Mouse (Mus musculus) common myeloid progenitor, adult 5-6 weeks (primary cell): ENCODE results near the gene Grin2d. TPM values are rescaled to one million over a fixed set of nuclear protein-coding genes. Genes with fewer than 3 reads are reported as not detected.
A peak's percentile ranks its signal among the peaks of the same experiment; 100 is the strongest.
"Not testable (repeated sequence)": the region's sequence is repeated elsewhere in the genome, so short reads cannot be mapped to it uniquely, and the experiment has no call there.

Source experiments
- ATAC-seq: replicated peaks from 2 replicates; pipeline ENCODE4 v1.8.0; 2016; ENCODE audit warnings: low read depth, mild to moderate bottlenecking, moderate TSS enrichment, inconsistent platforms; ENCODE audit not compliant: poor library complexity, severe bottlenecking
- total RNA-seq: library from RNA; stranded (forward); fragments of 200-1000, 187-1606 nt; gene quantifications from 2 replicates; pipeline ENCODE4 v1.2.3, GENCODE M21; 2017

Grin2d gene
- 0.23 TPM in 1 of 2 replicates, not detected in the other for total RNA-seq

DNA sequence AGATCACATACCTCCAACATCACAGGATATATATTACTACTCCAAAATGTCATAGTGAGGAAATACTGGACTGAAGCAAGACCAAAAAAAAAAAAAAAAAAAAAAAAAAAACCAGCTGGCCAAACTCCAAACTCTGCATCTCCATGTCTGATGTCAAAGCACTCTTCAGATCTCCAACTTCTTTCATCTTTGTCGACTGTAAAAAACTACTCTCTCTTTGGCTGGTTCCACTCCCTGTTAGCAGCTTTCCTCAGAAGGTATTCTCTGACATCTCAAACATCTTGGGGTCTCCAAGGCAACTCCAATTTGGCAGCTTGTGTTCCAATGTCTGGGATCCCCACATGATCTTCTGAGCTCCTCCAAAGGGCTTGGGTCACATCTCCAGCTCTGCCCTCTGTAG is at the start of gene Grin2d:
TSS of gene Grin2d (minus strand) at position 101 of the 400 bp plus-strand sequence.
- ATAC-seq: not testable (repeated sequence)

DNA sequence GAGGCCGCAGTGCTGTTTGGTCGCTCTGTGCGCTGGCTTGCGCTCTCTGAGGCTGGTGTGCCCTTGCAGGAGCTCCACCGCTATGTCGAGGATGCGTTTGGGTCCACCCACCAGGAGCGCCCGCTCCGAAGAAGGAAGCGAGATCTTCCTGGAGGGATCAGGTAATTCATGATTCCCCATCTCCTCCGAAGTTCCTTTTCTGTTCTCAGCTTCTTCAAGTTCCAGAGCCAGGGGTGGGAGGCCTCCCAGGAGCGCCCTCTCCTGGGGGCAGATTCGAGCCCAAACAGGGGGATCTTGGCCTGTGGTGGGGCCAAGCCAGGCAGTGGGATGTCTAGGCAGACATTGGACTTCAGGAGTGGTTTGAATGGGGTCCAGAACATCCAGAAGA is 46.2 kb upstream of the Grin2d start:
- no peak for ATAC-seq

DNA sequence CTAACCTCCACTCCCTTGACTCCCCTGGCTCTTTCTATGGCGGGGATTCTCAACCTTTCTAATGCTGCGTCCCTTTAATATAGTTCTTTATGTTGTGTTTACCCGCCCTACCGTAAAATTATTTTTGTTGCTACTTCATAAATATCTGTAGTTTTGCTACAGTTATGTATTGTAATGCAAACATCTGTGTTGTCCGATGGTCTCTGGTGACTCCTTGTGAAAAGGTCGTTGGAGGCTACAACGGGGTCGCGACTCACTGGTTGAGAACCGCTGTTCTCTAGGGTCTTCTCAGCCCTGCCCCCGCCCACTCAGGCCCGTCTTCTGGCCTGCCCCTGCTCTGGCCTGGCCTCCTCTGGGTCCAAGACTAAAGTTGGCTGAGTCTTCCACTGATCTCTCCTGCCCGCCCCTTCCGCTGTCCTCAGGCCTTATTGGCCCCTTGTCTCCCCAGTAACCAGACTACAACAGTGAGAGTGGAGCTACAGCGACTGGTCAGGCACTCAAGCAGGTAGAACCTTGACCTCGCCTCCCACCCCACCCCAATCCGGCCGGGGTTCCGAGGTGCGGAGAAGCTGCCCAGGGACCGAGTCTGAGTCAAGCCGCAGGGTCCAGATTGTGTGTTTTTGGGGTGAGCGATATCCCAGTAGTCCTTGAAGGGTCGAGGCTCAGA is 45.7 kb upstream of the Grin2d start, which contains the start of gene Ccdc114:
TSS of gene Ccdc114 (plus strand) at position 311 of the 667 bp plus-strand sequence.
- peak; percentile 31 for ATAC-seq

DNA sequence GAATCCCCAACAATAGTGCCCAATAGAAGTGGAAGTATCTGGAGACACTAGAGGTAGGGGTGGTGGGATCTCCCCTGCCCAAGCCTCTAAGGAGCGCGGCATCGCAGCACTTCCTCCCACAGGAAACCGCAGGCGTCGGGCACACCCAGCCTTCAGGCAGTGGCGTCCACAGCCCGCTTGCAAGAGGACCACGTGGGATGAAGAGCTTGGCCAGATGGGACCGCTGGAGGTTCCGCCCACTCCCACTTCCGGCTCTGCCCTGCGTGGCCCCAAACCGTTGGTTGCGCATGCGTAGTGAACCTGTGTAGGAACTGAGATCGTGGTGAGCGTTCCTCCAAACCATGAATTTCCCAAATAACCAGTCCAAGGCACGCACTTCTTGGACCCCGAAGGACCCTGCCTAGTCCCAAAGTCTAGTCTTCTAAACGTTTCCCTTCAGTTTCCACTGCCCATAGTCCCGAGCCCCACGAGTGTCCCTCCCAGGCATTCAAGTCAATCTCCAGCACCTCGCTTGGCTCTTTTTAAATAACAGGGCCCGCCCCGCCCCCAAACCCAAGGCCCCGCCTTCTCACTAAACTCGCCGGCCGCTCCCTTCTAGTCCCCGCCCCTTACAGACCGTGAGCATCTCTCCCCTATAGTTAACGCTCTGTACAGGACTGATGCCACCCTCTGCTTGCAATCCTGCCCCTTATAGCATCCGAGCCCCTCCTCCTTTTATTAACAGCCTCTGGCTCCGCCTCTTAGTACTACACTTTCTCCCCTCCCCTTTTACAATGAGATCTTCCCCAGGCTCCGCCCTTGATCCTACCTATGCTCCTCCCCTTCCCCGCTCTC is 45.0 kb upstream of the Grin2d start:
- peak; percentile 62 for ATAC-seq

DNA sequence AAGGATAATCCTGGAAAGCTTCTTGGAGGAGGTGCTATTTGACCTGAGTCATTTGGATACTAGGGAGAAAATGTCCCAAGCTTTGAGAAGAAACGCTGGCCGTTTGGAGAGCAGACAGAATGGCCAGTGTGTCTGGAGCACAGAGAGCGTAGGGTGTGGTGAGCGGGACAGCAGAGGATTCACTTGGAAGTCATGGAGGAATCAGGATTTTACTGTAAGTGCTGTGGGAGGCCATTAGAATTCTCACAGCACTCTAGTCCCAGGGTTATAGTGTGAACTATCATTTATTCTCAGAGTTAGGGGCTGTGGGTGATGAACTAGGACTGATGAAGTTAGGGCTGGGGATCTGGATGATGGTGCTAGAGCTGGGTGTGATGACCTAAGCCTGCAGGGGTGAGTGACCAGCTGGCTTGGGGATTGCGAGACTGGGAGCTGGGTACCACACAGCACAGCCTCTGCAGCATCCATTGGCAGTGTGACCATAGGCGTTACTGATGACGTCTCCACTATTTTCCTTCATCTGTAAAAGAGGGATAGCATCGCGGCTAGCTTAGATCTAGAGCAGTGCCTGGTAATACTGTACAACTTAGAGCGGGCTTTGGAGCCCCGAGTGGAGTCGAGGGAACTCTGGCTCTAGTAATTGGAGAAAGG is 43.9 kb upstream of the Grin2d start:
- ATAC-seq: no peak

DNA sequence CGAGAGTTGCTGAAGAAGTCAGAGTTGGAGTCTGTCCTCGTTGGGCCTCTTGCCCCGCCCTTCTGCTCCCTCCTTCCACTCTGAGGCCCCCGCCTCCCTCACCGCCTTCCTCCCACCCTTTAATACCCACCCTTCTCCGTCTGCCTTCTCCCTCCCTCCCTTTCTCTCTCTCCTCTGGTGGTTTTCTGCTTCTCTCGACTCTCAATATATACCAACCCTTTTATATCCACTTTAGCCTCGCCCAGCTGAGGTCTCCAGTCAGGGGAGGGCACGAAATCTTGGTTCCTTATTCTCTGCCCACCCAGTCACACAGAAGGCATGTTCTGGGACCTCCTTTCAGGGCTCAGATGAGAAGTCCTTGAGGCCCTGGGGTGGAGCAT is 43.1 kb upstream of the Grin2d start, which contains the start of gene Emp3:
TSS of gene Emp3 (minus strand) at position 163 of the 380 bp plus-strand sequence.
- peak; percentile 20 for ATAC-seq

DNA sequence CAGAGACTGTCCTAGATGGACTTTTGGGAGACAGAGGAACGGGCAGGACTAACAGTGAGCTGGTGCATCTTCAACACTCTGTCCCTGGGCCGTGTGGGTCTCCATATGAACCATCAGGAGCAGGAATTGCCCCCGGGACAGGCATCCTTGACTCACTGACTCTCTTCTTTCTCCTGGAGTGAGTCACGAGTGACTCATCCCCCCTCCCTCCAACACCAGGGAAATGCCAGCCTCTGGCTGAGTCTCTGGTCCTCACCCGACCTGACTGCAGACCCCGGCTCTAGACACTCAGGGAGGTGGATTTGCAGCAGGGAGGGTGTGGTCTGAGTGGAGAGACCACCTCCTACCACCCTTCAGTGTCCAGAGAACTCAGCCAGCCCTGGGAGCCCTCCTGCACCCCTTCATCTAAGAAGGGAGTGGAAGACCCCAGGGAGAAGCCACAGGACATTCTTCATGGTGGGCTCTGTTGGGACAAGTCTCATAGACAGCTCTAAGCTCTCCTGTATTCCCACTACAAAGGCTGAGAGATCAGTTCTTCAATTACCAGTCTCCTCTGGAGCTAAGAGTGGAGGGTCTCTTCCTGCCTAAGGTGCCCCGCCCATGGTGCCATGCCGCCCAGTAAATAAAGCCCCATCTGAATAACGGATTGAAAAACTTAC is 42.5 kb upstream of the Grin2d start:
- no peak for ATAC-seq

DNA sequence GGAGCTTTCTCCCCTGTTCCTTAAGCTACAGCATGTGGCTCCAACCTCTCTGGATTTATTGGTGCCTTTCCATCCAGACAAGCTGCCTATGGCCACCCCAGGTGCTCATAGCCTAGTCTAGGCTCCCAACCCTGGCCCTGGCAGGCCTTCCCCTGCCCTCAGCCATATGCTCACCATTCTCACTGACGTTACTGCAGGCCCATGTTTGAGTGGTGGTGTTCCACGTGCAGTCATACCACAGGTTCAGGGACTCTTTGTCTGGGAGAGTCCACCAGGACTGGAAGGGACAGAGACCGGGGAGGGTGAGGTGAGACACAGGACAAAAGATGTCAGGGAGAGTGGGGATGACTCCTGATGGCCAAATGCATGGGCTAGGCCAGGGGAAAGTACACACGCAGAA is 41.6 kb upstream of the Grin2d start:
- no peak for ATAC-seq

DNA sequence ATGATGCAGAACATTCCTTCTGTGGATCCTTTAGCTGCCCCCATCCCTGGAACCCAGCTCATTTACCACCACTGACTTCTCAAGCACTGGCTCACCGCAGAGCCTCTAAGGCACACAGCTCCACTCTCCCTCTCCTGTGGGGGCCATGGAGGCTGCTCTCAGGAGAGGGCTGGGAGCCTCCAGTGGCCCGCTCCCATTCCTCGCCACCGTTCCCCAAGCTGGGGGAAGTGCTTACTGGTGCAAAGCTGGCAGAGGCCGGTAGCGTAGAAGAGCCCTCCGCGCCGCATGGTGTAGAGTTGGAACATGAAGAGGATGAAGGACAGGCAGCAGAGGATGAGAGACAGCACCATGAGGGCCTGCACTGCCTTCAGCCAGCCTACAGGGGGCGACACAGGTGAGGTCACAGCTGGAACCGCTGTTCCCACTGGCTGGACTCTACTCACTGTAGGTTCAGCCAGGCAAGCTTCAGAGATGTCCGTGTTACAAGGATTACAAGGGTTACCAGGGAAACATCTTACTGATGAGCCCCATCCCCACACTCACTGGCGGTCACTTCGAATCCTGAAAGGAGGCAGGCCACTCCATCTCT is 41.0 kb upstream of the Grin2d start:
- no peak for ATAC-seq

DNA sequence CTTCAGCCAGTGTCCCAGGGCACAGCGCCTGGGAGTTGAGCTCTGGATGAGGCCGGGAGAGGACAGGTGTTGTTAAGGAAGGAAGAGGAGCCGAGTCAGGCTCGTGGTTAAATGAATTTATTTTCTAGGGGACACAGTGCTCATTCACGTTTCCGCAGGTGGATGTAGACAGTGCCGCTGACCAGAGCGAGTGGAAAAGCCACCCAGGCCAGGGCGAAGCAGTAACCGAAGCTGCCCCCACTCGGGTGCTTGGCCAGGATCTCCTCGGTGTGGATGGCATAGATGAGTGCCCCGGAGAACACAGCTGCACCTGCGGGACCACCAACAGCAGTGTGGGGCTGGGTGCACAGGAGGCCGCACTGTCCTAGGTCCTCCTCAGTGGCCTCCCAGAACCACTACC is 39.7 kb upstream of the Grin2d start:
- ATAC-seq: no peak

DNA sequence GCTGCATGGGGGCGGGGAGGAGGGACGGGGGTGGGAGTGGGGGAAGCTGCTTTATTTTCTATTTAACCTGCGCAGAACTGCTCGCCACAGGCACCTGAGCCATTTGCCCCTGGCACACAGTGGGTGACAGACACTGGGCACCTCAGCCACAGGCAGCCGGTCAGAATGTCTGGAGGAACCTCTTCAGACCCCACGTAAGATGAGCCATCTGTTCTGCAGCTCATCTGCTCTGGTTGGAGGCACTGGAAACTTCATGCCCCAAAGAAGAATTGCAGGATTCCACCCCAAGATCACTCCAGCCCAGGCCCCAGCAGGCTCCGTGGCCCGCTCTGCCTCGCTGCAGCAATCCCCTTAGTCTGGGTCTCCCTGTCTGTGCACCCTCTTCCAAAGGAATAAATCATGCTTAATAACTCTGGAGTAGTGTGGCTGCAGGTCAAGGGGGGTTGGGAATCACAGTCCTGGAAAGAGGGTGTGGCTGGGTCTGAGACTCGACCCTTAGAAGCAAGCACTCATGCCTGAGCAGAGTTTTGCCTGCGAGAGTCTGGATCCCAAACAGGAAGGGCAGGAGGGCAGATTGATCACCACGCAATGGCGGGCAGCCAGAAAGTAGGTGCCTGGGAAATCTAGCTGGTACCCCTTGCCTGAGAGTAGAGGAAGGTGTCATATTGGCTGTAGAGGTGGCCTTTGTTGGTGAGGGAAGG is 39.0 kb upstream of the Grin2d start:
- ATAC-seq: no peak

DNA sequence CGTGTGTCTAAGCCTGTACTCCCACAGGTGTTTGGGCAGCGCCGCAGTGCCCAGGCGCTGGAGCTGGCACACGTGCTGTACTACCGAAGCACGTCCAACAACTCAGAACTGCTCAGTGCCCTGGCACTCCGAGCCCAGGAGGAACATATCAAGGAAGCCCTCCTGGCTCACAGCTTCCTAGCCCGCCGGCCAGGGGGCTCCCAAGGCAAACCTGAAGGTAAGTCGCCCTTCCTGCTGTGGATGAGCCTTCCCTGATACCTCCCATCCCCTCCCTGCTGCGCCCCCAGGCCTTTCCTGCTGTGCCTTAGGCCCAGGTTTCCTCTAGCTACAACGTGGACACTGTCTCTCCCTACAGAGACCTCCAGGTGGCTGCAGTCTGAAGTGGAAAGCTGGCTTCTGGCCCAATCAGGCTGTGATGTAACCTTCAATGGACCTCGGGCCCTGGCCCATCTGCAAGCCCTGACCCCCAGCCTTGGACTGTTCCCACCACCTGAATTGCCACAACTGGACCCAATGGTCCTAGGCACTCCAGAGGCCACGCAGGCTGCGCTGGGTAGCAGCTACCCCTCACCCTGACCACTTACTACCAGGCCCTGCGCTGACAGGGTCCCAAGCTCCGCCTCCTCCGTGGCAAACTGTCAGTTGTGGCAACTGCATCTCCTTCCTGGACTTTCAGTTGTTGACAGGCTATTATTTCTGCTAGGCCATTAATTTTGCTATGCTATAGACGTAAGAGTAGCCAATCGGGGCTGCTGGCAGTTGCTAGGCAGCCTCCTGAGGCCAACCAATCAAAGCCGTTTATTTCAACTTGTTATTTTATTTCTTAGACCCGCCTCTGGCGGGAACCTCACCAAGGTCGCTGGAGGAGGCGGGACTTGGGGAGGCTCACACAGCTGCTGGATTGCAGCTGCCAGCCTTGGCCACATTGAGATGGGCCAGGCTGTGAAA is 38.2 kb upstream of the Grin2d start:
- peak; percentile 71 for ATAC-seq

DNA sequence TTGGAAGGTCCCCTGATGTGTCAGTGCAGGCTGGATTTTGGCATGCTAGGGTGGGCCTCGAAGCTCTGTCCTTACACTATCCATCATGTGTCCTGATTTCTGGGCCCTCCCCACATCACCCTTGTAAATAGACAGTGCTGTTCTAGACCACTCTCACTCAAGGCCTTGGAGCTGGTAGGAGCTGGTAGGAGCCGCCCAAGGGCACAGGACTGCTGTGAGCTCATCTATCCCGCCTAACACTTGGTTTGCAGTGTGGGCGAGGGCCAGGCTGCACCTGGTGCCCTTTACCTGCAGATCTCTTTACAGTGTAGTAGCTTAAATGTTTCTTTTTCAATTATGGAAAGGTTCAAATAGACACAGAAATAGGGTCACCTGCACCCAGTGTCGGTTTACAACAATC is 36.8 kb upstream of the Grin2d start:
- ATAC-seq: no peak

DNA sequence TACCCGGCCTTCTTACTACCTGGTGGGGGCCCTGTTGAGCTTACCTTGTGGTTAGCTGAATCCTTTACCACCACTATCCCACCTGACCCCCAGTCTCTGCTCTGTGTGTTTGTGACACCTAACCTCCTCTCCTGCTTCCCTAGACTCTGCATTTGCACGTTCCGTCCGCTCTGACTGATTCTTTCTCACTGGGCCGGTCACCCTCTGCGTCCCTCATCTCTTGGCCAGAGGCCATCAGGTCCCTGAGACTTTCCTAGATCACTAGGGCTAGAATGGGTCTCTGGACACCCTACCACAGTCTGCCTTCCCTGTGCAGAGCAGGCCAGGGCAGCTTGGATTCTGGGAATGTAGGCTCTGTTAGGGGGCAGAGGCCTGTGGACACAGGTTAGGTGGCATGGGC is 35.9 kb upstream of the Grin2d start:
- no peak for ATAC-seq

DNA sequence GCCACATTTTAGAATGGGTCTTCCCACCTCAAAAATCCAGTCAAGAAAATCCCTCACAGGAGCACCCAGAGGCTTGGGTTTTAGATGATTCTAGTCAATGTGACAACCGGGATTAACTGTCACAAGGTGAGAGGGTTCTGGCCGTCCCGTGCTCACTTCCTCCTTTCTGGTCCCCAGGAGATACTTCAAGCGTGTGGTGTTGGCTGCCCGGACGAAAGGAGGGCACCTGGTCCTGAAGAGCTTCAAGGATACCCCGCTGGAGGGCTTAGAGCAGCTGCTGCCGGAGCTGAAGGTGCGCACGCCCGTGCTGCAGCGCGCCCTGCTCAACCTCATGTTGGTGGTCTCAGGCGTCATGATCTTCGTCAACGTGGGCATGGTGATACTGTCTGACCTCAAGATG is 31.0 kb upstream of the Grin2d start:
- no peak for ATAC-seq

DNA sequence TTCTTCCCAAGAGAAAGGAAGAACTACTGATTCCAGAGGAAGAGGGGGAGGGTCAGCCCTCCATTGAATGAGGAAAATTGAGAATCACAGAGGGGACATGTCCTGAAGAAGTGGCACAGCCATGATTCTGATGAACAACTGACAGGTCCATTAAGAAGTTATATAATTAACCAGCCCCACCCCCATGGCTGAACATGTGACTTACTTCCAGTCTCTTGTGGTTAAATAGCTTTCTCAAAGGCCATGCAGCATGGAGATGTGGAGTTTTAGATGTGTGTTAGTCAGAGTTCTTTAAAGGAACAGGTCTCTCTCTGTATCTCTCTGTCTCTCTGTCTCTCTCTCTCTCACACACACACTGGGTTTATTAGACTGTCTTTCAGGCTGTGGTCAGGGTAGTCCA is 30.2 kb upstream of the Grin2d start:
- ATAC-seq: peak; percentile 58

DNA sequence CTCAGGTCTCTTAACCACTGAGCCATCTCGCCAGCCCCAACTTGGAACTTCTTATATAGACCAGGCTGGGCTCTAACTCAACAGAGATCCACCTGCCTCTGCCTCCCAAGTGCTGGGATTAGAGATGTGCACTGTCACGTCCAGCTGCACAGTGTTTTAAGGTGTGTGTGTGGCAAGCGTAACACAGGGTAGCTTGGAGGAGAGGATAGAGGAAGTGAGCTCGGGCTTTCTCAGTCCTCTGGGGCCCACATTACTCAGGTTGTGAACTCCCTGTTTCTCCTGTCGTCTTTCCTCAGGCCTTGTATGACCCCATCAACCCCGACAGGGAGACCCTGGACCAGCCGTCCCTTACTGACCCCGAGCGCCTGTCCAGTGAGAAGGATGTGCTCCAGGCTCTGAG is 28.4 kb upstream of the Grin2d start:
- ATAC-seq: no peak

DNA sequence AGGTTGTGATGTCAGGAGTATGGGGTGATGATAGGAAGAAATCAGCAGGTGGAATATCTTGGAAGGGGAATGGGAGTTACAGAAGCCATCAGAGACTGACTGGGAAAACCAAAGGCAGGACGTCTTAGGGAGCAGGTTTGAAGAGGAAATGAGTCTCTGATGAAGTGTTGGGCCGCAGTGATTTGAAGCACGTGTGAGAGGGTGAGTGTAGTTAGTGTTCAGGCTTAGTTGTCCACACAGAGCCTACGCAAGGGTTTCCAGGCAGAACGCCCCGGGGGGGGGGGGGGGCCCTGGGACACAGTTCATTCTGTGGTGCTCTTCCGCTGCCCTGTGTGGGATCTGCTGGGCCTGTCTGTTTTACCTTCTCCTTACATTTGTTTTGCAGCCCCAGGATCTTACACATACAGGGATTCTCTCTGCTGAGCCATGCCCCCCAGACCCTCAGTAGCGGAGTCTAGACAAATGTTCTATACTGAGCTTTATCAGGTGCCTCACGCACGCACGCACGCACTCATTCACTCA is 24.4 kb upstream of the Grin2d start:
- ATAC-seq: no peak
